Mouse (Mus musculus) thymus, adult 2 months (tissue): ENCODE measurements around the gene Nudt8.

Source experiments
- CTCF ChIP-seq: fragments of 200-500 bp; IDR thresholded peaks from 2 replicates; pipeline ENCODE4 v1.5.1; 2012; ENCODE audit warnings: mild to moderate bottlenecking, control low read depth, low read length, moderate library complexity, borderline replicate concordance; ENCODE audit not compliant: control insufficient read depth, poor library complexity, insufficient read depth; ENCODE audit errors: extremely low read depth
- POLR2A ChIP-seq: fragments of 200-500 bp; IDR thresholded peaks from 2 replicates; pipeline ENCODE4 v1.6.1; 2012; ENCODE audit warnings: mild to moderate bottlenecking, low read length, control low read depth, moderate library complexity; ENCODE audit not compliant: control insufficient read depth, poor library complexity, insufficient read depth; ENCODE audit errors: extremely low read depth

GRCm38 (mm10) chr19:4014802-4015201, 14.4 kb downstream of the Nudt8 start:
- TF ChIP-seq POLR2A, result no peak
- no peak for TF ChIP-seq CTCF
